Mouse (Mus musculus) midbrain, embryonic 16.5 days (tissue): ENCODE measurements around the gene Pgls. TPM values are rescaled to one million over a fixed set of nuclear protein-coding genes. Genes with fewer than 3 reads are reported as not detected.

Experiments
- ATAC-seq: fragments of 200-750 bp; cut with Nextera tagmentation; 2 replicates; pipeline ENCODE4 v1.8.0; 2017; ENCODE audit warnings: moderate TSS enrichment
- H3K27ac ChIP-seq: fragments of 300-500 bp; sonication (generic); 2 replicates; pipeline ENCODE4 v1.5.1; 2014; ENCODE audit warnings: mild to moderate bottlenecking, low read length, mixed read lengths
- H3K27me3 ChIP-seq: fragments of 300-500 bp; sonication (generic); 2 replicates; pipeline ENCODE4 v1.6.1; 2014; ENCODE audit warnings: low read depth, low read length, mixed read lengths; ENCODE audit not compliant: control insufficient read depth, insufficient read depth
- H3K36me3 ChIP-seq: fragments of 300-500 bp; sonication (generic); 2 replicates; pipeline ENCODE4 v1.6.1; 2014; ENCODE audit warnings: mild to moderate bottlenecking, low read length, moderate library complexity, mixed read lengths; ENCODE audit not compliant: control insufficient read depth, insufficient read depth
- H3K4me1 ChIP-seq: fragments of 300-500 bp; sonication (generic); 2 replicates; pipeline ENCODE4 v1.6.1; 2014; ENCODE audit warnings: mild to moderate bottlenecking, low read length, mixed read lengths; ENCODE audit not compliant: control insufficient read depth, insufficient read depth
- H3K4me2 ChIP-seq: fragments of 300-500 bp; sonication (generic); 2 replicates; pipeline ENCODE4 v1.6.1; 2014; ENCODE audit warnings: mild to moderate bottlenecking, low read length, mixed read lengths
- H3K4me3 ChIP-seq: fragments of 300-500 bp; sonication (generic); 2 replicates; pipeline ENCODE4 v1.5.1; 2014; ENCODE audit warnings: low read depth, mild to moderate bottlenecking, low read length, moderate library complexity, mixed read lengths
- H3K9ac ChIP-seq: fragments of 300-500 bp; sonication (generic); 2 replicates; pipeline ENCODE4 v1.6.1; 2014; ENCODE audit warnings: low read depth, low read length, mixed read lengths
- H3K9me3 ChIP-seq: fragments of 300-500 bp; sonication (generic); replicated peaks from 2 replicates; pipeline ENCODE4 v1.6.1; 2014; ENCODE audit warnings: mild to moderate bottlenecking, low read length, mixed read lengths; ENCODE audit not compliant: control insufficient read depth, poor library complexity, severe bottlenecking
- WGBS: fragments of 180-500 bp; shearing (Covaris S2); extraction: QIAGEN DNeasy Blood & Tissue Kit; methylation state at CpG from one replicate; pipeline ENCODE4 v1.1.7; 2014; 5-methylcytosine and 5-hydroxymethylcytosine counted together
- polyA plus RNA-seq: library from polyadenylated mRNA; unstranded; fragments of >200 nt; fragmentation: Nextera tagmentation; extraction: Ambion mirVana; gene quantifications from 2 replicates; pipeline ENCODE4 v1.2.1, GENCODE M21; 2015

Gene Pgls
- polyA plus RNA-seq = 219 and 237 TPM in 2 replicates

GRCm38 (mm10) chr8:71591471-71592373 lies at the start of gene Pgls:
Pgls (plus strand) TSS chr8:71592176.
- peak; percentile 91 for ATAC-seq
- H3K4me2 ChIP-seq = peak within 1 kb of the TSS; percentile 99
- H3K27ac ChIP-seq = peak within 1 kb of the TSS; percentile 99
- H3K36me3 ChIP-seq = no peaks in the 10 kb centered on the region
- H3K9ac ChIP-seq = peak within 1 kb of the TSS; percentile 97
- no peaks in the 10 kb centered on the region for H3K9me3 ChIP-seq
- no peaks in the 10 kb centered on the region for H3K27me3 ChIP-seq
- peak within 1 kb of the TSS; percentile 86 for H3K4me3 ChIP-seq
- WGBS = under 1% methylated on average over 70 of the region's 71 CpGs
- H3K4me1 ChIP-seq = peaks cover 21% of the 10 kb centered on the region

GRCm38 (mm10) chr8:71542632-71543343 lies 49.2 kb upstream of the Pgls start, which contains the start of gene Mvb12a:
Mvb12a (plus strand) TSS chr8:71542922.
- Histone ChIP-seq H3K4me3 (peak within 1 kb of the TSS; percentile 50), H3K9me3 (no peaks in the 10 kb centered on the region), H3K27me3 (peaks cover 10% of the 10 kb centered on the region; the same call in 1 of the 2 replicates), H3K9ac (peak within 1 kb of the TSS; percentile 68), H3K36me3 (peaks cover 9% of the 10 kb centered on the region), H3K4me2 (peak within 1 kb of the TSS; percentile 72), H3K4me1 (peaks cover 6% of the 10 kb centered on the region), H3K27ac (peak within 1 kb of the TSS; percentile 5; the same call in 1 of the 2 replicates)
- peak; percentile 95 for ATAC-seq
- under 1% methylated on average over 50 of the region's 55 CpGs for WGBS

- Histone ChIP-seq H3K36me3 (peaks cover 17% of the 10 kb centered on the region), H3K27me3 (0 out of 2 replicates have a peak, but pooled peaks cover 3% of the 10 kb centered on the region), H3K9ac (no peak overlapping the region), H3K4me3 (peak overlapping the region; percentile 50), H3K9me3 (no peaks in the 10 kb centered on the region), H3K27ac (no peak overlapping the region), H3K4me1 (peaks cover 6% of the 10 kb centered on the region), H3K4me2 (peak overlapping the region; percentile 72)
- 0 out of 2 replicates have a peak, but pooled peaks have one; percentile 3 for ATAC-seq
- WGBS = 90% methylated on average over 9 of the region's 9 CpGs
These were observed 48.2 kb upstream of the Pgls start for GRCm38 (mm10) chr8:71543755-71544154.

GRCm38 (mm10) chr8:71545053-71545452 lies 46.9 kb upstream of the Pgls start:
- ATAC-seq = no peak
- H3K36me3 ChIP-seq = peaks cover 18% of the 10 kb centered on the region
- no peaks in the 10 kb centered on the region for H3K27me3 ChIP-seq
- H3K27ac ChIP-seq = no peak overlapping the region
- peaks cover 6% of the 10 kb centered on the region for H3K4me1 ChIP-seq
- no peaks in the 10 kb centered on the region for H3K9me3 ChIP-seq
- H3K4me3 ChIP-seq = no peak overlapping the region
- H3K4me2 ChIP-seq = no peak overlapping the region
- WGBS = 90% methylated on average over 11 of the region's 11 CpGs
- H3K9ac ChIP-seq = no peak overlapping the region

GRCm38 (mm10) chr8:71547590-71547989 lies 44.4 kb upstream of the Pgls start:
- 89% methylated on average over 7 of the region's 7 CpGs for WGBS
- H3K36me3 ChIP-seq = peaks cover 18% of the 10 kb centered on the region
- no peak overlapping the region for H3K4me3 ChIP-seq

GRCm38 (mm10) chr8:71550754-71551153 lies 41.2 kb upstream of the Pgls start:
- Histone ChIP-seq H3K9ac (no peak overlapping the region), H3K4me3 (no peak overlapping the region), H3K27ac (no peak overlapping the region), H3K36me3 (peaks cover 12% of the 10 kb centered on the region), H3K27me3 (peaks cover 5% of the 10 kb centered on the region; the same call in 1 of the 2 replicates), H3K9me3 (no peaks in the 10 kb centered on the region), H3K4me1 (no peaks in the 10 kb centered on the region), H3K4me2 (no peak overlapping the region)
- ATAC-seq = no peak
- 71% methylated on average over 7 of the region's 7 CpGs for WGBS

More at GRCm38 (mm10) chr8:71547590-71547989, 44.4 kb upstream of the Pgls start:
- ATAC-seq = no peak
- Histone ChIP-seq H3K4me1 (peaks cover 6% of the 10 kb centered on the region), H3K27ac (no peak overlapping the region), H3K4me2 (no peak overlapping the region), H3K9ac (no peak overlapping the region), H3K27me3 (no peaks in the 10 kb centered on the region), H3K9me3 (no peaks in the 10 kb centered on the region)

GRCm38 (mm10) chr8:71552770-71553169 lies 39.2 kb upstream of the Pgls start:
- Histone ChIP-seq H3K9ac (no peak overlapping the region), H3K9me3 (no peaks in the 10 kb centered on the region), H3K27me3 (peaks cover 20% of the 10 kb centered on the region), H3K4me2 (no peak overlapping the region), H3K36me3 (peaks cover 9% of the 10 kb centered on the region), H3K4me3 (no peak overlapping the region), H3K27ac (no peak overlapping the region), H3K4me1 (no peaks in the 10 kb centered on the region)
- no peak for ATAC-seq
- 81% methylated on average over 6 of the region's 6 CpGs for WGBS

- H3K36me3 ChIP-seq = no peaks in the 10 kb centered on the region
- ATAC-seq = no peak
- H3K4me2 ChIP-seq = no peak overlapping the region
- WGBS = 73% methylated on average over 6 of the region's 6 CpGs
- H3K9me3 ChIP-seq = no peaks in the 10 kb centered on the region
- H3K9ac ChIP-seq = no peak overlapping the region
- peaks cover 32% of the 10 kb centered on the region for H3K27me3 ChIP-seq
- no peak overlapping the region for H3K27ac ChIP-seq
- H3K4me3 ChIP-seq = no peak overlapping the region
- peaks cover 6% of the 10 kb centered on the region for H3K4me1 ChIP-seq
These were observed 38.0 kb upstream of the Pgls start for GRCm38 (mm10) chr8:71554001-71554400.
